23 mouse cellular contexts compared by ENCODE assay signal in the genomic region with DNA sequence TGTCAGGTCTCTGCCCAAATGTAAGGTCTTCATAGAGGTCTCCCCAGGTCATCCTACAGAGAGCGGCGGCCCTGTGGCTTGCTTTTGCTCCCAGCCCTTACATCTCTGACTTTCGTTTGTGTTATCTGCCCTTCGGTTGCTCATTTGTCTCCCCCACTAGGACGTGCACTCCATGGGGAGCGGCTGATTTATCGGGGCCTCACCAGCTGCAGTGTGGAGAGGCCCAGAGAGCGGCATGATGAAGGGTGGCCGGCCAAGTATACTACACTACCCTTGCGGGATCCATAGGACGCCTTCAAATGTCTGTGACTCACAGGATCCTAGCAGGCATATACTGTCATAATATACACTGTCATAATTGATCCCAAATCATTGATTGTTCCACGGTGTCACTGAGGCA.
DNase-seq lines count a peak whose midpoint lies in the region; ATAC-seq and TF ChIP-seq lines count a peak whose summit lies in the region.
"Had no signal": no experiment of that assay in that cellular context is flagged by ENCODE, and none has a peak within 500 bp of the region (broad histone marks: within the 10 kb centered on the region; RNA-seq: fewer than 3 reads in every experiment).

No protein-coding gene starts in this region.

- peaks cover 10% of the 10 kb centered on the region for H3K4me1 ChIP-seq in heart, embryonic 12.5 days (replicated peaks)
- 0 out of 4 replicates have a peak, but pooled peaks cover 0 to 2% of the 10 kb centered on the region in 2 experiments for H3K4me1 ChIP-seq in liver, embryonic 14.5 days (replicated peaks; ENCODE audit: control insufficient read depth in 2 of 2, insufficient read depth in 2 of 2, low read length in 1 of 2)
- H3K4me1 ChIP-seq: forebrain, embryonic 12.5 days had no signal

- H3K27ac ChIP-seq in heart, embryonic 12.5 days (ENCODE audit: poor library complexity, severe bottlenecking) = no peak overlapping the region
- H3K27ac ChIP-seq in liver, embryonic 14.5 days = no peak overlapping the region; the same call in 1 of the 2 replicates
- H3K27ac ChIP-seq: embryonic facial prominence, embryonic 13.5 days; forebrain, embryonic 12.5 days; heart, embryonic 15.5 days; hindbrain, embryonic 12.5 days had no signal

- H3K4me2 ChIP-seq in heart, embryonic 12.5 days = no peak overlapping the region
- H3K4me2 ChIP-seq in liver, embryonic 14.5 days (ENCODE audit: low read depth) = peak overlapping the region; percentile 29; the same call in 1 of the 2 replicates
- H3K4me2 ChIP-seq: embryonic facial prominence, embryonic 13.5 days; forebrain, embryonic 12.5 days; heart, embryonic 15.5 days; hindbrain, embryonic 12.5 days had no signal

- no peak for TF ChIP-seq EP300 in liver, embryonic 14.5 days (IDR thresholded peaks at IDR 0.05; ENCODE audit: low read depth)

- intact Hi-C loops in heart, postnatal 10 days (cut with DNase I) = no loop called here

- H3K9me3 ChIP-seq in heart, embryonic 12.5 days (replicated peaks) = no peaks in the 10 kb centered on the region
- H3K9me3 ChIP-seq in liver, embryonic 14.5 days (ENCODE audit: control insufficient read depth, low read length) = no peaks in the 10 kb centered on the region
- H3K9me3 ChIP-seq: embryonic facial prominence, embryonic 13.5 days; forebrain, embryonic 12.5 days; heart, embryonic 15.5 days; hindbrain, embryonic 12.5 days had no signal

- no peak overlapping the region for H3K9ac ChIP-seq in heart, embryonic 12.5 days
- H3K9ac ChIP-seq in liver, embryonic 14.5 days (replicated peaks) = no peak overlapping the region
- H3K9ac ChIP-seq: embryonic facial prominence, embryonic 13.5 days; forebrain, embryonic 12.5 days; heart, embryonic 15.5 days; hindbrain, embryonic 12.5 days had no signal

- no peaks in the 10 kb centered on the region for H3K36me3 ChIP-seq in heart, embryonic 12.5 days
- no peaks in the 10 kb centered on the region for H3K36me3 ChIP-seq in liver, embryonic 14.5 days (replicated peaks; ENCODE audit: control insufficient read depth, insufficient read depth, low read depth)
- H3K36me3 ChIP-seq: embryonic facial prominence, embryonic 13.5 days; forebrain, embryonic 12.5 days; G1E; heart, embryonic 15.5 days; hindbrain, embryonic 12.5 days had no signal

- peak; percentile 13 for DNase-seq in embryo, embryonic 10 days (ENCODE audit: low spot score)
- no peak for DNase-seq in embryo, embryonic 10.5 days (ENCODE audit: low spot score)
- DNase-seq in heart, postnatal 10 days = no peak
- peak; percentile 10 for DNase-seq in c-Kit-positive CD71-positive TER-119-positive erythroid progenitor cells, embryonic 14.5 days (ENCODE audit: low spot score)
- DNase-seq in liver, embryonic 14.5 days (ENCODE audit: low read depth in 3 of 3, low spot score in 3 of 3) = peak in 1 of 3 experiments; percentile 38
- DNase-seq in adrenal gland, postnatal 14 days = no peak
- no peak for DNase-seq in cerebellum, adult 18-20 months
- DNase-seq: adrenal gland, adult 8-10 months; B cell, adult 2 months; cerebellum, adult 2 months; cerebellum, postnatal 14 days; gastrocnemius, postnatal 10 days; heart, postnatal 4 days had no signal

- no peak overlapping the region for H3K4me3 ChIP-seq in heart, embryonic 12.5 days
- no peak overlapping the region for H3K4me3 ChIP-seq in liver, embryonic 14.5 days (ENCODE audit: insufficient read depth in 1 of 2, low read depth in 2 of 2, low read length in 2 of 2)
- H3K4me3 ChIP-seq: embryonic facial prominence, embryonic 13.5 days; forebrain, embryonic 12.5 days; heart, embryonic 15.5 days; hindbrain, embryonic 12.5 days had no signal

- WGBS in heart, embryonic 12.5 days = 51% methylated on average over 12 of the region's 12 CpGs
- WGBS in liver, embryonic 14.5 days (ENCODE audit: insufficient replicate concordance) = 58% methylated on average over 12 of the region's 12 CpGs

- no peak for TF ChIP-seq CTCF in liver, embryonic 14.5 days (IDR thresholded peaks at IDR 0.05; ENCODE audit: low read depth)

- peaks cover 3% of the 10 kb centered on the region; the same call in 1 of the 2 replicates for H3K27me3 ChIP-seq in heart, embryonic 12.5 days (replicated peaks)
- no peaks in the 10 kb centered on the region for H3K27me3 ChIP-seq in liver, embryonic 14.5 days (ENCODE audit: control insufficient read depth, insufficient read depth, low read length)
- H3K27me3 ChIP-seq: embryonic facial prominence, embryonic 13.5 days; forebrain, embryonic 12.5 days; heart, embryonic 15.5 days; hindbrain, embryonic 12.5 days had no signal

- ATAC-seq in heart, embryonic 12.5 days (ENCODE audit: insufficient number of reproducible peaks, low FRiP score) = 0 out of 2 replicates have a peak, but pooled peaks have one; percentile 9
- peak; percentile 91 for ATAC-seq in liver, embryonic 14.5 days (ENCODE audit: insufficient read depth)
- ATAC-seq: CD4-positive, CD25-positive, alpha-beta regulatory T cell, adult 4 months; forebrain, embryonic 16.5 days; hindbrain, embryonic 16.5 days; inflammation-experienced regulatory T-cells, adult 6 months had no signal

Comparison
In these comparisons a context has a peak if more than half of its experiments do, and no peak if none do; other contexts are left out.
1. DNase-seq: peak in embryo, embryonic 10 days (single experiment) and c-Kit-positive CD71-positive TER-119-positive erythroid progenitor cells, embryonic 14.5 days (single experiment); none in embryo, embryonic 10.5 days (single experiment), heart, postnatal 10 days (0 of 2), adrenal gland, postnatal 14 days (single experiment) and cerebellum, adult 18-20 months (0 of 2).